Mouse (Mus musculus) CD8-positive naive resting alpha-beta T cell, adult 2 months (primary cell): ENCODE data around the gene Adh6b.

Experiments used
- DNase-seq, 2 experiments: peaks; one replicate each; pipeline ENCODE4 v3.0.0; 2022; ENCODE audit warnings: low read depth in 2 of 2, low spot score in 2 of 2

Gene Adh6b

DNA sequence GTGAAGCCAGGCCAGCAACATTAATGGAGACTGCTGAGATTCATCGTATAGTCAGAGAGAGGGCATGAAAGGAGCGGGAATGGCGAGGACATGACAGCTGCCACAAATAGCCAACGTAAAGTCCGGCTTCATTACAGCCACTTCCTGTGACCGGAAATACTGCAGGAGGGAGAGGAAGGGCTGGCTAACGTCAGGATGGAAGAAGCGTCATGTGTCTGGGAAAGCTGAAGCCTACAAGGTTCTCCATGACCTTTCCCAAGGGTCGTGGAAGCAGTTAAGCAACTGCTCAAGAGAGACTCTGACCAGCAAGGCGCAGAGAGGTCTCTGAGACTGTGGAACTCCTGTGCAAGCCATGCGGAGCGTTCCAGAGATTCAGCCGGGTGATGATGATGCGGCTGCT, at the start of gene Adh6b:
Adh6b (plus strand) TSS at position 305 of the 400 bp plus-strand sequence.
- no peak for DNase-seq

DNA sequence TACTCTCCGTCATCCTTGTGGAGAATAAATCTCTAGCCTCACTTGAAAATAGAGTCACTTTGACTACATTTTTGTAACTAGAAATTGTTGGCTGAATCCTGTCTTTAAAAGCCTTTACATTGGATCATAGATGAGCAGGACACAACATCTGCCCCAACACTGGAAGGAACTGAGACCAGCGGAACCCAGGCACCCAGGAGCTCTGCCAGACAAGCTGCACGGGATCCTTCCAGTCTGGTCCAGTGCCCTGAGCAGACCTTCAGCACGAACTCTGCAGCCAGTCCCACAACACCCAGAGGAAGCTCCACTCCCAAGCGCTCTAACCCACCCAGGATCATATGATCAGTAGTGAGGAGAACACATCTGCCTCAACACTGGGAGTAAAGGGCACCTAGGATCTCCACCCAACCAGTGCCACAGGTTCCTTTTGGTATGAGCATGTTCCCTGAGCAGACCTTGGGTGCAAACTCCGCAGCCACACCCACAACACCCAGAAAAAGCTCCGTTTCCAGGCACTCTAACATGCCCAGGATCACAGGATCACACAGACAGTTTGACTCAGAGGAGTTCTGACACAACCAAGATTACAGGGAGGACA, 48.2 kb upstream of the Adh6b start:
- DNase-seq = no peak

DNA sequence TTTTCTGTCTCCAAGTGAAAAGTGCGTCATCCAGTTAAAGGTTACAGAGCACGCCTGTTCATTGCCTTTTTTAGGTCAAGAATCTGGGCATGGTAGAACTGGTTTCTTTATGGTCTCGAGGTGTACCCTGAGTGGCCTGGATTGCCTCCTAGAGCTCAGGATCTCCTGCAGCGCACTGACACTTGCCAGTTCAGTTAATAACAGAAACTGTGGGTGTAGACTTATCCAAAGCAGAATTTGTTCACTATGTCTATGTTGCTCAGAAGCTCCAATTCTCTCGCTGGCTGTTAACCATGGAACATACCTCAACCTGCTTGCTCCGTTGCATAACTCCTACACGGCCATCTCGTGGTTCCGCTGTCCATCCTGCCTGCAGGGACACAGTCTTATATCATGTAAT, 41.4 kb upstream of the Adh6b start:
- no peak for DNase-seq

DNA sequence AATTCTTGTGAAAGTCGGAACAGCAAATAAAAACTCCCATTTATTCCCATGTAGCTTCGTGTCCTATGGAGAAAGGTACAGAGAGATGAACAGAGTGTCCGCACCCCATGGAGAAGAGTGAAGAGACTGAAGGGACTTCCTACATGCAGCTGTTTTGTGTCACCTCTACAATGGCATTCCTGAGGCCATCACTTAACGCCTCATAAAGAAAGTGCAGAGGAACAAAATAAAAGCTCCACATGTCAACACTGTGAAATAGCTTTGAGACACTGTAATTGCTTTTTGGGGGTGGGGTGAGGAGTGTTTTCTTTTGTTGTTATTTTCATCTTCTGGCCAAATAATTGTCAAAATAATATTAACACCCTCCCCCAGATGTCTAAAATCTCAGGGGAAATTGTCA, 38.9 kb upstream of the Adh6b start:
- no peak for DNase-seq

DNA sequence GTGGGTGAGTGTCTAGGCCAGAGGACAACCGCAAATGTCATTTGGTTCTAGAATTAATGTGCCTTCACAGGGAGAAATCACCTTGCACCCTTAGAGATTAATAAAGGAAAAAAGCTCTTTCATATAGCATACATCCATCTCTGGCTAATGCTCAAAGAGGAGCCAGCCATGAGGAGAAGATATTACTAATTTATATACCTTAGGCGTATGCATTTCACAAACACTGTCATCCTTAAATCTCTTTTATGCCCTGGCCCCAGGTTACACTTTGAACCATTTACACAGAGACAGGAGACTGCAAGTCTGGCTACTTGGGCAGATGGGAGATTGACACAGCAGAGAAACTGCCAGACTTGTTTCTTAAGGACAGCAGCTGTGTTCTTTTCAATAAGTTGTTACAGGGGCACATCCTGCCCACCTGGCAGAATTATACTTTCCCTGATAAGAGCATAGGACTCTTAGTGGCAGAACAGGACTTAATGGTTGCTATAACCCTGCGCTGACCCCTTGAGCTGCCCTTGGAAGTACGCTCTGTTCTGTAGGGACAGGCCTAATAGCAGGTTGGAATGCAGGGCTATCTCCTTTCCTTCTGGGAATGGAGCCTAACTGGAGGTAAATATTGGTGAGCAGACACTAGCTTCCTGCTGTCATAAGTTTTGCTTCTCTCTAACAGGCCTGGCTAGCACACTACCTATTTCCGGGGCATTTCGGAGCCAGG, 37.6 kb upstream of the Adh6b start:
- no peak for DNase-seq

DNA sequence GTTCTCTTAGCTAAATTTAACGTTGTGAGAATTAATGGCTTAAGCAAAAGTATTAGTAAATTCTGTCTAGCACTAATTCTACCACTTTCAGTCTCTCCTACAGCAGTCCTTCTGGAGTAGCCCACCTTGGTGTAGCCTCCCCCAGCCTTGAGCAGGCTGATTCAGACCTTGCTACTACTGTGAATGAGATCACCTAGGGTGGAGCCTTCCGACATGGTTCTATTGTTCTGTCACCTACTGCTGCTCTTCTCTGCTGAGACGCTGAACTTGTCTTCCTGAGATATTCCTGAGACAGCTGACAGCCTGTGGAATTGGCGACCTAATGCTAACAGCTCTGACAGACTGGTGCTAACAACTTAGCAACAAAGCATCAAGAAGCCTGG, 37.1 kb upstream of the Adh6b start:
- no peak for DNase-seq

DNA sequence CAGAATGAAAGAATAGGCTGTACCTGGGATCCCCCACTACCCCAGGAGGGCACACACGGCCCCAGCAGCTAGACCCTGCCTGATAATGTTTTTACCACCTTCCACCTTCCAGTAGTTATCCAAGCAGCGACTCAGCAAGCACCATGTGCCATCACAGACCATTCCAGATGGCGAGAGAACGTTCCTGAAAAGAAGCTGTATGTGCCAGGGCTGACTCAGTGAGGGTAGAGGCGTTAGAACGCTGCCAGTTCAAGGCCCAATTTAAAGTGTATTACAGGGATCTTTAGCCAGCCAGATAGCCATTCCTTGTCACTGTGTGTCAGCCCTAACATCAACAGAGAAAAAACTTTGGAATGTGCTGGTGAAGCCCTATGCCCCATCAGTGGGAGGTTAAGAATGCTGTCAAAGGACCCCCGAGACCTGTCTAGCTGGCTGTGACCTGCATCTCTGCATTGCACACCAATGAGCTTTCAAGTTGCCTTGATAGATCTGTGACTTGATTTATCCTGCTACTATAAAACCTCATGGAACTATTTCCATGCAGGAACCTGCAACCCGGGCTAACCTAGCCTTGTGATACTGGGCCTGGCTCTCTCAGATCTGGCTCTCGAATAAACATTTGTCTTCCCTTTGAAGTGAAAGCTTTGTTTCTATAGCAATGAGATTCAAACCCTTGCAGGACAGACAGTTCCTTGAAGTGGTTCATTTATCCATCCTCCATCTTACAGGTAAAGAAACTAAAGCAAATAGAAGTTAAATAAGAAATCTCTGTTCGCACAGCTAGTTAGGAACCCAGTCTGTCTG, 35.9 kb upstream of the Adh6b start:
- no peak for DNase-seq

DNA sequence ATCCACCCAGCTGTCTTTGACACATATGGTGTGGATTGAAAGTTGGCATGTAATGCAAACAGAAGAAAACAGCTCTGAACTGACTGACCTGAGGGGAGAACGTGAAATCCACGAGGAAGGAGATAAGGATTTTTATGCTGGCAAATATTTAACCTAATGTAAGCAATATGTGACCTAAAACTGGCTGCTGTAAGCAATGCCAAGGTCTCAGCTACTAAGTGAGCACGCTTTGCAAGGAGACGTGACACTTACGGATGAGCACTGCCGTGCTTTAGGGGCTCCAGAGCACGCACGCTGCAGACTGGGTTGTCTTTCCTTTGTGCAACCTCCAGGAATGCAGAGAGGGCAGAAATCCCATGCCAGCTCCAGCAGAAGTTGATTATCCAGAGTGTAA, 35.3 kb upstream of the Adh6b start:
- no peak for DNase-seq

DNA sequence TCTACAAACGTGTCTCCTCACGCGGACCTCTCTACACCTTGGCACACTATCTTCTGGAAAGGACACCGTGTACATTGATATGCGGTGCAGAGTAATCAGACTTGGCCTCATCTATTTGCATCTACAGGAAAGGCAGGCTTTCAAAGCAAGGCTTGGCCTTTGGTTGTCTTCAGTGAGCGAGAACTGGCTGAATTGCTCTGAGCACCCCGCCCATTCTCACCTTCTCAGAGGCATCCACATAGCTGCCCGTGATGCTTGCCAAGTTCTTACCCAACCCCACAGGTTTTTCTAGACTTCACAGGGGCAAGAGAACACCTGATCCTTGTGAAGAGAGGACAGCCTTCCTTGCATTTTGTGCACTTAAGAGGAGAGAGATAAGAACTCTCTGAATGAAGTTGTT, 31.7 kb upstream of the Adh6b start:
- no peak for DNase-seq

DNA sequence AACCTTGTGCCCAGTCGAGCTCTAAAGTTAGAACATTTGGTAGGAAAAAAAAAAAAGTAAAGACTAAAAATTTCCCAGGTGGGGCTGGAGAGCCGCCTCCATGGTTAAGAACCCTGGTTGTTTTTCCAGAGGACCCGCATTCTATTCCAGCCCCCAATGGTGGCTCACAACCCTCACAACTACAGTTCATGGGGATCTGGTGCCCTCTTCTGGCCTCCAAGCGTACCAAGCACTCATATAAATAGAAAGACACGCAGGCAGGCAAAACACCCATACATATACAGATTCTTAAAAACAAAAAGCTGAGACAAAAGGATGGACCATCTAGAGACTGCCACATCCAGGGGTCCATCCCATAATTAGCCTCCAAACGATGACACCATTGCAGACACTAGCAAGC, 30.6 kb upstream of the Adh6b start:
- no peak for DNase-seq

DNA sequence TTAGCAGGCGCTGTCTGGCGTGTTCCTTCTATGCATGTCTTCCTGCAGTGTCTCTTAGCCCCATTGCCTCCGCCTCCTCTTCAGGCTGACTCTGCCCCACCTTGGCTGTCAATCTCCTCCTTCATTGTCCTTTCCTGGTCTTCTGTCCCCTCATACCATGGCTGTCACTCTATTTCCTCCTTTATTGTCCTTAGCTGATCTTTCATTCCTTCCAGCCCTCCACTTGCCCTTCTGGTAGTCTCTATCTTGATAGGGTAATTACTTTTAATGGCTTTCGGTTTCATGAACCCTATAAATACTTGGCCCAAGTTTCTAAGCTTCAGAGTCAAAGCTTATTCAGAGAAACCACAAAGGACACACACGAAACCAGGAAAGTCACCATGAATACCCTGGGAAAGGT, 28.6 kb upstream of the Adh6b start, which contains the start of gene Adh6a:
Adh6a (plus strand) TSS at position 322 of the 400 bp plus-strand sequence.
- DNase-seq = no peak

DNA sequence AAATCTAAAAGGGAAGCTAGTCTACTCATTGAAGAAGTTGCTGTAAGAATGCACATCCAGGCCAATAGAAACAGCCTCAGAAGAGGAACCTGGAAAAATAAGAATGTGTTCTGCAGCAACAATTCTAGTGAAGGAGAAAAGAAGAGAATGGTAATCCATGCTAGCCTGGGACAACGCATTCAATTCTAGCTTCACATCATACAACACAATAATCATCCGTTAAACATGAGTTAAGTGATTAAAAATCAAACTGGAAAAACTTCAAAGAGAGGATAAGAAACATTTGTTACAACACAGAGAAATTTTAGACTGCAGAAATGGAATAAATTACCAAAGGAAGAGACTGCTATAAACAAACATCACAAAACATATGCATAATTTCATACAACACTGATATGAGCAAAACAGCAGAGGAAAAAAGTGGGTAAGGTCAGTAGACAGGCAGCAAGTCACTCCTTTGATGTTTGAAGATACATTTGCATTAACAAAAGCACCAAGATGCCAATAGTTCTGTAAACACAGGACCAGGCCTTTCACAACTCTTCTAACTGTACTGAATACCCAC, 24.6 kb upstream of the Adh6b start:
- DNase-seq = no peak

DNA sequence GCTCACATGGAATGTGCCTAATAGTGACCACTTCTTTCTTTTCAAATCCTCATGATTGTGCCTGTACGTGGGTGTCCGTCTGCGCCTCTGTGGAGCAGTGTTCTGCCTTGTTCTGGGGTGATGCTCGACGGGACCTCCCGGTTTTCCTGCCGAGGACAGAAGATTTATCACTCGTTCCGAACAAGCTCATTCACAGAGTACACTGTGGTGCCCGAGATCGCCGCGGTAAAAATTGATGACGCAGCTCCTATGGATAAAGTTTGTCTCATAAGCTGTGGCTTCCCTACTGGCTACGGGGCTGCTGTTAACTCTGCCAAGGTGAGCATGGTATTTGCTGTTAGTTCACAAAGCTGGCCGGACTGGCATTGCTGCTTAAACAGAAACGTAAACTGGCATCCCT, 16.6 kb upstream of the Adh6b start:
- no peak for DNase-seq

DNA sequence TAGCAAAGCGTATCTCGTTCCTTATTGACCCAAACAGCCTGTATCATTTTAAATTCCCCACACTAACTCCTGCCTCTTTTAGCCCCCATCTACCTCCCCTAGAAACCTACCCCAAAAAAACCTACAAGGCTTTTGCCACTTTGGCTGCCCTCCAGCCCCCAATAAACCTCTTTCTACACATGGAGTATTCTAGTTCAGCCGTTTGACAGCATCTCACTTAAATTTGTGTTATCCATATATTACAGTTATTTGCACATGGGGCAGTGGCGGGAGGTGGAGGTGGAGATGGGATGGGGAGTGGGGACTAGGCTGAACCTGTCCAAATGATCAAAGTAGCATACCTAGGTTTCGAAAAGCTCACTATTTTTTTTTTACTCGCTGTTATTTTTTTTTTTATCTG, 16.1 kb upstream of the Adh6b start:
- DNase-seq = no peak

DNA sequence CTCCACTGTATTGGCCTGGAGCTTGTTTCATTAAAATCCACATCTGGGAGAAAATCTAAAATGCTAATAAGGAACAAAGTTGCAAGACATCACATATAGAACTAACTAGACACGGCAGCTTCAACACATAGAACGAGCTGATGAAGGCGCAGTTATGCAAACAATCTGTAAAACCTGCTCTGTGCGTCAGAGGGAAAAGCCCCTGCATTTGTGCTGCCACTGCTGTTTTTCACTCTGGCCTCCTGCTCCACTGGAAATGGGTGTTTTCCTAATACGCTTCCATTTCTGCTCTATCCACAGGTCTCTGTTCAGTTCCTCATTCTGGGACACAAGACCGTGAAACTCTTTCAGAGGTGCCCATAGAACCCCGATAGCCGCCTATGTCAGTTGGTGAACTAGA, 7.7 kb upstream of the Adh6b start:
- no peak for DNase-seq

DNA sequence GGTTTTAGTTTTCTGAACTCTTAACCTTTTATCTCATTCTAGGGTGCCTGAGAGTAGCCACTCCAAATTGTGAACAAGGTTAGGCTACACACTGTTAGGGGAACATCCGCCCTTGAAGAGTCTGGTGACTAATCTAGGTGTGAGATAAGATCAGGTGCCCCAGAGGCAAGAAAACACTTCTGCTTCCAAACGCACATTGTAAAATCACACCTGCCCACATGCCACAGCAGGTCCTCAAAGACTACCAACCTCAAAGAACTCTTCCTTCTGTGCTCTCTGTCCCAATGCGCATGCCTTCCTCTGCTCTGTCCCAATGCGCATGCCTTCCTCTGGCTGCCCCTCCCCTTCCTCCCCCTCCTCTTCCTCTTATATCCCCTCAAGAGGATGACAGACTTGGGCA, 7.3 kb upstream of the Adh6b start:
- no peak for DNase-seq

DNA sequence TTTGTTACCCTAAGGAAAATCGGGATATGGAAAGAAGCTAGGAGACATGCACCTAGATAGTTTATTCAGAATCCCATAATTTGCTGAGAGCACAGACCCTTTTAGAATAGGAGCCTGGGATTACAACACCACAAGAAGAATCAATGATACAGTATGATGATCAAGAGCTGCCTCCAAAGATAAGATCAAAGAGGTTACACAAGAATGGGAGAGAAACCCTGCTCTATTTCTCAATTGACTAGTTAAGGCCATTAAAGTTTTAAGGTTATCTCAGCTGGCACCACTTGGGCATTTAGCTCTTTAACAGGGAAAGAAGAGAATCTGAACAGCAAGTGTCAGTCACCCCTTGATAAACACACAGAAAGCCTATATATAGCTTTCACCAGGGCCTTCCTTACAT, 6.0 kb upstream of the Adh6b start:
- no peak for DNase-seq

DNA sequence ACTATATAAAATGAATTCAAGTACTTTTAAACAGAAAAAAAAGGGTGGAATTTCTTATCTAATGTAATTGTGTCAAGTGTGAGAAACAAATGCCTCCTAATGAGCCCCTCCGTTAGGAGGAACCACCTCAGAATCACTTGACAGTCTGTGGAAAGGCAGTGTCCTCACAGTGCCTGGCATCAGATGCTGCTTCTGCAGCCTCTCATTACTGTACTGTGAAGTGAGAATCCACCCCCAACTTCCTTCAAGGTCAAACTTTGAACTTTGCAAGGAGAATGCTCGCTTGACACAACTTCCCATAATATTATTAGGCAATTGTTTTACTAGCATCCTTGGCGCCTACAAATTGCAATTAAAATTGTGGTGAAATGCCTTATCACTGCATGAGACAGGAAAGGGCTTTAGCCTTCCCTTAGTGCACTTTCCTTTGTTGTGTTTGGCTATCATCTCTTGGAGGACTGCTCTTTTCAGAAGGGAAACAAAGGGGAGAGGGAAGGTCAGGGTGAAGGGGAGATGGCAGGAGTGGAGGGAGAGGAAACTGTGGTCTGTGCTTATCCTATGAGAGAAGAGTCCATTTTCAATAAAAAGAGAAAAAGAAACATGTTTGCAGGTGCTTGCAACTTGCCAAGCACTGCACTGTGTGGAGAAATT, 5.3 kb upstream of the Adh6b start:
- DNase-seq = no peak

DNA sequence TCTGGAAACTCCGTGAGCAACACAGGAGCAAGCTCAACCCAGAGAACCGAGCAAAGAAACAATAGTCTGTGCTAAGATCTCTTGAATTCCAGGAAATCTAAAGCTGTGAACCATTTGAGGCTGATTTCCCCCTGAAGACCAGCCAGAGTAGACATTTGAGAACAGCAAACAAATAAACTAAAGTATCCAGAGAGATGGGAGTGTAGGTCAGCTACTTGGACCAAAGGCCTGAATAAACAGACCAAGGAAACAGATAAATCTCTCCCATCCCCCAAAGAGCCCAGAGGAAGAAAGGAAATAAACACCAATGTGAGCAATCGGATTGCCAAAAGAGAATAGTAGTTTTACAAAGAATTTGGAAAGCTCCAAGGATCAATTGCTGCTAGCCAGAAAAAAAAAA, 5.5 kb downstream of the Adh6b start:
- DNase-seq = no peak

DNA sequence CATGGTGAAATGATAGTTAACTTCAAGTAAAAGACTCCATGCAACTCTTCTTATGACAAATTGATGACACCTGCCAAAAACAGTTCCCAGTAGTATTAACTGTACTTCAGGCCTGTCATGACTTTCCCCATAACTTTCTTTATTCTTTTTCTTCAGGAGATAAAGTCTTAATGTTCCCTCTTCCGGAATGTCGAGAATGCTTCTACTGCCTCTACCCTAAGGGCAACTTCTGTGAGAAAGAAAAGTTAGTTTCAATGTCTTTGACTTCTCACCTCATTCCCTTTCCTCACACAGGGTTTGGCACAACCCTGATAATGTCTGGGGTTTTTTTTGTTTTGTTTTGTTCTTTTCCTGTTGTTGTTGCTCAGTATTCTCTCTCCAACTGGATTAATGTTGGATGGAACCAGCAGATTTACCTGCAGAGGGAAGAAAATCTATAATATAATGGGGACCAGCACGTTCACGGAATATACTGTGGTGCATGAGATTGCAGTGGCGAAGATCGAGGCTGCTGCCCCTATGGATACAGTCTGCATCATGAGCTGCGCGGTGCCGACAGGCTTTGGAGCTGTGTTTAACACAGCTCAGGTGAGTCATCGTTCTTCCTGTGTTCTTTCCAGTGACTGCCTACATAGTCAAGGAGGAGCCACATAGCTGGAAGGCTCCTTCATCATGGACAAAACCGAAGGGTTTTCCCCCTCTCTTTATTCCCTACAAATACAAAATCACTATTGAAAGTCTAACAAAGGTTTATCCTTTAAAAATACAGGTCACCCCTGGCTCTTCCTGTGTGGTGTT, 10.6 kb downstream of the Adh6b start:
- DNase-seq = no peak

DNA sequence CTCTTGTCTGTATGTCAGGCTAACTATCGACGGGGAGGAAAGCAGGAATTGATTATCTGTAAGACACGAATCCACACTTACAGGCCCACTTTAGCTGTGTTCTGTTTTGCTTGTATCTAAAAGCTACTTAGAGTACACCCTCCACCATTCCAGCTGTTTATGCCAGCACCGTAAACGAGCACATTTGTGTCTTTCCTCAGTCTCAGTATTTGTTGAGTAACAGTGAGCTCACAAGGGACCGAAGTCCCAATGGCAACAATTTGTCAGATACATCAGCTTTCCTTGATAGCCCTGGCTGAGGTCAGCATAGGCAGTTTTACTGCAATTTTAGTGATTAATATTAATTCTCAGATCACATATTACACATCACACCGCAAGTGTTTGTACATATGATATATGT, 17.3 kb downstream of the Adh6b start:
- no peak for DNase-seq
